Mouse (Mus musculus): Measurements from ENCODE around the gene Rgl2.
A peak's percentile ranks its signal among the peaks of the same experiment; 100 is the strongest.
"Not testable (repeated sequence)": the region's sequence is repeated elsewhere in the genome, so short reads cannot be mapped to it uniquely, and the experiment has no call there.

Gene Rgl2

GRCm38 (mm10) chr17:33968489-33968888 is 39.1 kb downstream of the Rgl2 start:
- peak; percentile 76 for DNase-seq (ENCODE audit: low read depth, low spot score)

GRCm38 (mm10) chr17:33968927-33969326 is 39.6 kb downstream of the Rgl2 start:
- peak; percentile 69 for DNase-seq (ENCODE audit: low read depth, low spot score)

GRCm38 (mm10) chr17:33969394-33969793 is 40.1 kb downstream of the Rgl2 start:
- no peak for DNase-seq (ENCODE audit: low read depth, low spot score)

GRCm38 (mm10) chr17:33972691-33973090 is 43.3 kb downstream of the Rgl2 start:
- DNase-seq (ENCODE audit: low read depth, low spot score): no peak

- DNase-seq (ENCODE audit: low read depth, low spot score): no peak
Measured at GRCm38 (mm10) chr17:33973572-33973971, 44.2 kb downstream of the Rgl2 start.

- no peak for DNase-seq (ENCODE audit: low read depth, low spot score)
Measured at GRCm38 (mm10) chr17:33977861-33978557, 48.7 kb downstream of the Rgl2 start.

GRCm38 (mm10) chr17:33978631-33979031 is 49.3 kb downstream of the Rgl2 start:
- DNase-seq (ENCODE audit: low read depth, low spot score): peak; percentile 41

GRCm38 (mm10) chr17:33979512-33980050 is 50.2 kb downstream of the Rgl2 start:
- DNase-seq (ENCODE audit: low read depth, low spot score): no peak

- no peak for DNase-seq (ENCODE audit: low read depth, low spot score)
Measured at GRCm38 (mm10) chr17:33980181-33981035, 51.1 kb downstream of the Rgl2 start.

- DNase-seq (ENCODE audit: low read depth, low spot score): not testable (repeated sequence)
Measured at GRCm38 (mm10) chr17:33981192-33981909, 52.0 kb downstream of the Rgl2 start.

- DNase-seq (ENCODE audit: low read depth, low spot score): not testable (repeated sequence)
Measured at GRCm38 (mm10) chr17:33982136-33982535, 52.8 kb downstream of the Rgl2 start.

Data from mesoderm, embryonic 11.5 days (tissue).